Mouse (Mus musculus): ENCODE data around the gene Rps11. TPM values are rescaled to one million over a fixed set of nuclear protein-coding genes. Genes with fewer than 3 reads are reported as not detected.
A peak's percentile ranks its signal among the peaks of the same experiment; 100 is the strongest.

The Rps11 gene
- polyA plus RNA-seq, 1 experiment from 2014 or later, result 1,160 TPM

GRCm38 (mm10) chr7:45139904-45140723 is 15.9 kb upstream of the Rps11 start:
- peaks cover 20% of the 10 kb centered on the region for H3K27me3 ChIP-seq
- no peak for ATAC-seq (ENCODE audit: low FRiP score, low read depth)
- H3K36me3 ChIP-seq, result peaks cover 39% of the 10 kb centered on the region
- 86% methylated on average over 8 of the region's 8 CpGs for WGBS
- peaks cover 10% of the 10 kb centered on the region; the same call in 1 of the 2 replicates for H3K4me1 ChIP-seq
- H3K4me3 ChIP-seq, result no peak overlapping the region
- H3K9ac ChIP-seq (replicated peaks), result no peak overlapping the region
- H3K4me2 ChIP-seq (replicated peaks), result no peak overlapping the region
- no peaks in the 10 kb centered on the region for H3K9me3 ChIP-seq
- no peak overlapping the region for H3K27ac ChIP-seq (replicated peaks)

GRCm38 (mm10) chr7:45138403-45138802 is 14.2 kb upstream of the Rps11 start:
- 85% methylated on average over 1 of the region's 1 CpGs for WGBS
- peaks cover 34% of the 10 kb centered on the region for H3K27me3 ChIP-seq
- peaks cover 22% of the 10 kb centered on the region for H3K36me3 ChIP-seq
- H3K9ac ChIP-seq (replicated peaks), result no peak overlapping the region
- H3K9me3 ChIP-seq, result no peaks in the 10 kb centered on the region
- ATAC-seq (ENCODE audit: low FRiP score, low read depth), result no peak
- H3K4me3 ChIP-seq, result no peak overlapping the region
- peaks cover 10% of the 10 kb centered on the region; the same call in 1 of the 2 replicates for H3K4me1 ChIP-seq
- no peak overlapping the region for H3K4me2 ChIP-seq (replicated peaks)
- no peak overlapping the region for H3K27ac ChIP-seq (replicated peaks)

- Histone ChIP-seq H3K9ac (replicated peaks) (no peak overlapping the region), H3K27ac (replicated peaks) (no peak overlapping the region), H3K36me3 (peaks cover 13% of the 10 kb centered on the region), H3K4me2 (replicated peaks) (no peak overlapping the region), H3K27me3 (peaks cover 34% of the 10 kb centered on the region), H3K4me3 (no peak overlapping the region), H3K4me1 (peaks cover 10% of the 10 kb centered on the region; the same call in 1 of the 2 replicates), H3K9me3 (0 out of 2 replicates have a peak, but pooled peaks cover 2% of the 10 kb centered on the region)
- WGBS, result 89% methylated on average over 12 of the region's 12 CpGs
- ATAC-seq (ENCODE audit: low FRiP score, low read depth), result no peak
These were observed 13.2 kb upstream of the Rps11 start for GRCm38 (mm10) chr7:45137171-45138006.

- no peak within 1 kb of the TSS for H3K27ac ChIP-seq (replicated peaks)
- peaks cover 34% of the 10 kb centered on the region for H3K27me3 ChIP-seq
- H3K4me1 ChIP-seq, result peaks cover 10% of the 10 kb centered on the region; the same call in 1 of the 2 replicates
- ATAC-seq (ENCODE audit: low FRiP score, low read depth), result peak; percentile 68
- peak within 1 kb of the TSS; percentile 76 for H3K4me2 ChIP-seq (replicated peaks)
- H3K36me3 ChIP-seq, result no peaks in the 10 kb centered on the region
- 4% methylated on average over 29 of the region's 29 CpGs for WGBS
- H3K9me3 ChIP-seq, result 0 out of 2 replicates have a peak, but pooled peaks cover 2% of the 10 kb centered on the region
- H3K9ac ChIP-seq (replicated peaks), result peak within 1 kb of the TSS; percentile 59
- H3K4me3 ChIP-seq, result peak within 1 kb of the TSS; percentile 50
These were observed 11.8 kb upstream of the Rps11 start, which contains the start of the genes Gm45713 and Flt3l for GRCm38 (mm10) chr7:45135993-45136567. TSS of gene Gm45713 (minus strand) at chr7:45136231. TSS of gene Flt3l (minus strand) at chr7:45136432.

GRCm38 (mm10) chr7:45135370-45135769 is 11.1 kb upstream of the Rps11 start:
- H3K36me3 ChIP-seq, result no peaks in the 10 kb centered on the region
- 0 out of 2 replicates have a peak, but pooled peaks cover 2% of the 10 kb centered on the region for H3K9me3 ChIP-seq
- H3K4me3 ChIP-seq, result 0 out of 2 replicates have a peak overlapping the region, but pooled peaks have one; percentile 50
- H3K4me1 ChIP-seq, result peaks cover 10% of the 10 kb centered on the region; the same call in 1 of the 2 replicates
- H3K9ac ChIP-seq (replicated peaks), result no peak overlapping the region
- ATAC-seq (ENCODE audit: low FRiP score, low read depth), result no peak
- WGBS, result 82% methylated on average over 3 of the region's 3 CpGs
- no peak overlapping the region for H3K27ac ChIP-seq (replicated peaks)
- H3K4me2 ChIP-seq (replicated peaks), result peak overlapping the region; percentile 76
- peaks cover 34% of the 10 kb centered on the region for H3K27me3 ChIP-seq

- Histone ChIP-seq H3K4me3 (no peak overlapping the region), H3K36me3 (no peaks in the 10 kb centered on the region)
- ATAC-seq (ENCODE audit: low FRiP score, low read depth), result no peak
These were observed 10.3 kb upstream of the Rps11 start for GRCm38 (mm10) chr7:45134544-45135026.

GRCm38 (mm10) chr7:45133446-45134159 is 9.4 kb upstream of the Rps11 start:
- ATAC-seq (ENCODE audit: low FRiP score, low read depth), result no peak
- no peaks in the 10 kb centered on the region for H3K36me3 ChIP-seq
- WGBS, result 77% methylated on average over 8 of the region's 8 CpGs

More at GRCm38 (mm10) chr7:45134544-45135026, 10.3 kb upstream of the Rps11 start:
- Histone ChIP-seq H3K27me3 (peaks cover 34% of the 10 kb centered on the region), H3K9ac (replicated peaks) (no peak overlapping the region), H3K27ac (replicated peaks) (no peak overlapping the region), H3K4me1 (peaks cover 15% of the 10 kb centered on the region), H3K4me2 (replicated peaks) (no peak overlapping the region), H3K9me3 (0 out of 2 replicates have a peak, but pooled peaks cover 2% of the 10 kb centered on the region)
- 7% methylated on average over 12 of the region's 12 CpGs for WGBS

GRCm38 (mm10) chr7:45131850-45132249 is 7.6 kb upstream of the Rps11 start:
- Histone ChIP-seq H3K9ac (replicated peaks) (no peak overlapping the region), H3K36me3 (peaks cover 6% of the 10 kb centered on the region), H3K4me2 (replicated peaks) (no peak overlapping the region), H3K4me1 (peaks cover 27% of the 10 kb centered on the region), H3K27me3 (peaks cover 25% of the 10 kb centered on the region), H3K27ac (replicated peaks) (no peak overlapping the region), H3K4me3 (no peak overlapping the region), H3K9me3 (0 out of 2 replicates have a peak, but pooled peaks cover 2% of the 10 kb centered on the region)
- WGBS, result 74% methylated on average over 11 of the region's 11 CpGs
- ATAC-seq (ENCODE audit: low FRiP score, low read depth), result no peak

More at GRCm38 (mm10) chr7:45133446-45134159, 9.4 kb upstream of the Rps11 start:
- H3K4me3 ChIP-seq, result no peak overlapping the region
- no peak overlapping the region for H3K9ac ChIP-seq (replicated peaks)
- H3K4me2 ChIP-seq (replicated peaks), result no peak overlapping the region
- H3K4me1 ChIP-seq, result peaks cover 18% of the 10 kb centered on the region
- 0 out of 2 replicates have a peak, but pooled peaks cover 2% of the 10 kb centered on the region for H3K9me3 ChIP-seq
- peaks cover 34% of the 10 kb centered on the region for H3K27me3 ChIP-seq
- H3K27ac ChIP-seq (replicated peaks), result no peak overlapping the region

- peak overlapping the region; percentile 56 for H3K4me2 ChIP-seq (replicated peaks)
- no peak for ATAC-seq (ENCODE audit: low FRiP score, low read depth)
- H3K27ac ChIP-seq (replicated peaks), result peak overlapping the region; percentile 88
- 0 out of 2 replicates have a peak, but pooled peaks cover 2% of the 10 kb centered on the region for H3K9me3 ChIP-seq
- 53% methylated on average over 15 of the region's 15 CpGs for WGBS
- 0 out of 2 replicates have a peak overlapping the region, but pooled peaks have one; percentile 94 for H3K4me3 ChIP-seq
- peaks cover 25% of the 10 kb centered on the region for H3K36me3 ChIP-seq
- H3K9ac ChIP-seq (replicated peaks), result 0 out of 2 replicates have a peak overlapping the region, but pooled peaks have one; percentile 52
- peaks cover 33% of the 10 kb centered on the region for H3K4me1 ChIP-seq
- H3K27me3 ChIP-seq, result peaks cover 12% of the 10 kb centered on the region
These were observed 5.7 kb upstream of the Rps11 start for GRCm38 (mm10) chr7:45129776-45130512.

- H3K27ac ChIP-seq (replicated peaks), result peak overlapping the region; percentile 88
- H3K4me1 ChIP-seq, result peaks cover 38% of the 10 kb centered on the region
- peak overlapping the region; percentile 56 for H3K4me2 ChIP-seq (replicated peaks)
- H3K27me3 ChIP-seq, result peaks cover 6% of the 10 kb centered on the region; the same call in 1 of the 2 replicates
- 0 out of 2 replicates have a peak, but pooled peaks cover 2% of the 10 kb centered on the region for H3K9me3 ChIP-seq
- no peak; the same call in 1 of the 2 replicates for ATAC-seq (ENCODE audit: low FRiP score, low read depth)
- peak overlapping the region; percentile 52 for H3K9ac ChIP-seq (replicated peaks)
- under 1% methylated on average over 17 of the region's 17 CpGs for WGBS
- peak overlapping the region; percentile 94 for H3K4me3 ChIP-seq
- H3K36me3 ChIP-seq, result peaks cover 27% of the 10 kb centered on the region
These were observed 5.1 kb upstream of the Rps11 start for GRCm38 (mm10) chr7:45129318-45129717.
